Mouse (Mus musculus): ENCODE results near the gene C1qtnf4. TPM values are rescaled to one million over a fixed set of nuclear protein-coding genes. Genes with fewer than 3 reads are reported as not detected.

Gene C1qtnf4
- total and polyA plus RNA-seq, 3 experiments: not detected

DNA sequence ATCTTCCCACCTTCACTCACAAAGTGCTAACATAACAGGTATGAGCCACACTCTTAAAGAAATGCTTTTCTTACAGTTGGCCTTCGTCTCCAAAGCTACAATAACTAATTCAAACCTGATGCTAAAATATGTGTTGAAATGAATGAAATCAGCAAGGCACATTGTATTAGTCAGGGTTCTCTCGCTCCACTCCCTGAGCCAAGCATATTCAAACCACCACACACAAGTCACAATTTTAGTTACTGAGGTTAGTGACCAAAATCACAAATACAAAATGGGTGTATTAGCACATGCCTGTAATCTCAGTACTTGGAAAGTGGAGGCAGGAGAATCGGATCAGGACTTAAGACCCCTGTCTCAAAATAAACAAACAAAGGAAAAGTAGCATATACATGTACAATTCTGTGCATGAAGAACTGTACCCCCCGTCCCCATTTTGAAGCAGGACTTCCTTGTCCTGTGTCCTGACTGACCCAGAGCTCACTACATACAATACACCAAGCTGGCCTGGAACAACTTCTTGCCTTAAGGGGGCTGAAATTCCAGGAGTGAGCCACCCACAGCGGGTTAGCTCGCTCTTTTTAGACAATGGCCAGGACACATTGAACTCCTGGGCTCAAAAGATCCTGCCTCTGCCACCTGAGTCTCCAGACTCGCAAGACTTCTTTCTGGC is 31.0 kb downstream of the C1qtnf4 start:
- Histone ChIP-seq H3K79me2 (ENCODE audit: control insufficient read depth, insufficient read depth, low read length, poor library complexity) (peaks cover 31% of the 10 kb centered on the region), H3K27ac (ENCODE audit: control insufficient read depth, low read depth, low read length) (peak overlapping the region; percentile 60), H3K4me3 (ENCODE audit: control insufficient read depth in 1 of 2, insufficient read depth in 1 of 2, low read depth in 2 of 2, low read length in 2 of 2) (peak overlapping the region; percentile 61 to 95), H3K9ac (ENCODE audit: control insufficient read depth, low read depth, low read length, poor library complexity, severe bottlenecking) (peak overlapping the region; percentile 93), H3K4me1 (ENCODE audit: control insufficient read depth in 1 of 2, insufficient read depth in 2 of 2, low read length in 2 of 2) (peaks cover 0 to 5% of the 10 kb centered on the region in 2 experiments; a peak in 3 of 4 replicates), H3K27me3 (ENCODE audit: control insufficient read depth in 1 of 2, insufficient read depth in 2 of 2, low read length in 2 of 2) (no peaks in the 10 kb centered on the region), H3K9me3 (replicated peaks; ENCODE audit: insufficient read depth, low read length) (no peaks in the 10 kb centered on the region), H3K36me3 (ENCODE audit: control insufficient read depth in 1 of 2, insufficient read depth in 2 of 2, low read length in 2 of 2) (peaks cover 0 to 15% of the 10 kb centered on the region in 2 experiments; a peak in 3 of 4 replicates)
- peak; percentile 70 for DNase-seq (ENCODE audit: low read depth, low spot score)
- TF ChIP-seq MYB (IDR thresholded peaks at IDR 0.05; ENCODE audit: low read depth, low read length) (no peak), CHD2 (IDR thresholded peaks at IDR 0.05; ENCODE audit: low read length) (no peak), NELFE (IDR thresholded peaks at IDR 0.05; ENCODE audit: low read depth, low read length) (peak; percentile 55), SIN3A (IDR thresholded peaks at IDR 0.05; ENCODE audit: low read length) (peak; percentile 22; the same call in 1 of the 2 replicates), BHLHE40 (IDR thresholded peaks at IDR 0.05; ENCODE audit: borderline replicate concordance, low read depth, low read length) (no peak), POLR2AphosphoS2 (IDR thresholded peaks at IDR 0.05; ENCODE audit: low read length) (no peak), ELF1 (IDR thresholded peaks at IDR 0.05; ENCODE audit: low read depth, low read length) (0 out of 2 replicates have a peak, but pooled peaks have one; percentile 24), MYC (IDR thresholded peaks at IDR 0.05; ENCODE audit: low read depth, low read length) (no peak), ZMIZ1 (IDR thresholded peaks at IDR 0.05; ENCODE audit: low read depth, low read length) (peak; percentile 2; the same call in 1 of the 2 replicates), CHD1 (IDR thresholded peaks at IDR 0.05; ENCODE audit: low read depth, low read length) (peak; percentile 62; the same call in 1 of the 2 replicates), RCOR1 (IDR thresholded peaks at IDR 0.05; ENCODE audit: low read depth, low read length) (0 out of 2 replicates have a peak, but pooled peaks have one; percentile 9), MXI1 (IDR thresholded peaks at IDR 0.05; ENCODE audit: low read depth, low read length) (peak; percentile 27; the same call in 1 of the 2 replicates)

DNA sequence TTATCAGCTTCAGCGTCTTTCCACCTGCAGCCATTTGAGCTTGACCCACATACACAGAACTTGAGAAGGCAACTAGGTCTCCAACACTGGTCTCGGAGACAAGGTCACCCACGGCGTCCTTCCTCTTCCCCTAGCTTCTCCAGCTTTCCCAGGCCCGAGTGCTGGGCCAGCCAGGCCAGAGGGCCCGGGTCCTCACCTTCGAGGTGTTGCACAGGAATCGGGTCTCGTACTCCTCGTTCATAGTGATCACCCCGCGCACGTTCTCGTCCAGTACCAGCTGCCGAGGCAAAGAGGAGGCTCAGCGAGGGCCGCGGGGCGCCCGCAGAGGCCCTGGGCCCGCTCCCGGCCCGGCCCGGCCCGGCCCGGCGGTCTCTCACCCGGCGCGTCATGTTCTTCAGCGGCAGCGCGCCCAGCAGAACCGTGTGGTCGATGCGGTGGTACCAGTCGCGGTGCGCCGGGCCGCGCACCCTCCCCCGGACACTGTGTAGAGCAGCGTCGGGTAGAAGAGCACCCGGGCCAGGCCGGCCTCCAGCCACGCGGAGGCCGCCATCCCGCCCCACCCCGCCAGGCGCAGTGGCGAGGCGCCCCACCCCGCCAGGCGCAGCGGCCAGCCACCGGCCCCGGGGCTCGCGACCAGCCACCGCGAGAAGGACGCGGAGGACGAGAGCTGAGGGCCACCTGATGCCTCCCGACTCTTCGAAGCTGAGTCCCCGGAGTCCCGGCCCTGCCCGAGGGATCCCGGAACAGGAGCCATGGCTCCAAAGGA is 31.8 kb downstream of the C1qtnf4 start:
- peak overlapping the region; percentile 60 for H3K27ac ChIP-seq (ENCODE audit: control insufficient read depth, low read depth, low read length)
- H3K79me2 ChIP-seq (ENCODE audit: control insufficient read depth, insufficient read depth, low read length, poor library complexity): peaks cover 31% of the 10 kb centered on the region
- H3K27me3 ChIP-seq (ENCODE audit: control insufficient read depth in 1 of 2, insufficient read depth in 2 of 2, low read length in 2 of 2): no peaks in the 10 kb centered on the region
- peak; percentile 64 for DNase-seq (ENCODE audit: low read depth, low spot score)
- H3K9me3 ChIP-seq (replicated peaks; ENCODE audit: insufficient read depth, low read length): no peaks in the 10 kb centered on the region
- H3K36me3 ChIP-seq (ENCODE audit: control insufficient read depth in 1 of 2, insufficient read depth in 2 of 2, low read length in 2 of 2): peaks cover 0 to 15% of the 10 kb centered on the region in 2 experiments; a peak in 3 of 4 replicates
- peaks cover 0 to 5% of the 10 kb centered on the region in 2 experiments; a peak in 3 of 4 replicates for H3K4me1 ChIP-seq (ENCODE audit: control insufficient read depth in 1 of 2, insufficient read depth in 2 of 2, low read length in 2 of 2)
- H3K9ac ChIP-seq (ENCODE audit: control insufficient read depth, low read depth, low read length, poor library complexity, severe bottlenecking): peak overlapping the region; percentile 93
- H3K4me3 ChIP-seq (ENCODE audit: control insufficient read depth in 1 of 2, insufficient read depth in 1 of 2, low read depth in 2 of 2, low read length in 2 of 2): peak overlapping the region; percentile 61 to 95
- no peak for TF ChIP-seq GABPA (IDR thresholded peaks at IDR 0.05; ENCODE audit: low read depth, low read length)
- TF ChIP-seq TAL1 (IDR thresholded peaks at IDR 0.05; ENCODE audit: low read length): no peak
- no peak for TF ChIP-seq MEF2A (IDR thresholded peaks at IDR 0.05; ENCODE audit: extremely low read depth, insufficient replicate concordance, low read depth, low read length, poor library complexity, severe bottlenecking)
- 0 out of 2 replicates have a peak, but pooled peaks have one; percentile 42 for TF ChIP-seq HCFC1 (IDR thresholded peaks at IDR 0.05; ENCODE audit: low read depth, low read length)
- TF ChIP-seq MAX (IDR thresholded peaks at IDR 0.05; ENCODE audit: low read length): no peak
- no peak for TF ChIP-seq POLR2AphosphoS5 (IDR thresholded peaks at IDR 0.05; ENCODE audit: borderline replicate concordance, low read depth, low read length)
- TF ChIP-seq MXI1 (IDR thresholded peaks at IDR 0.05; ENCODE audit: low read depth, low read length): no peak
- no peak for TF ChIP-seq USF1 (IDR thresholded peaks at IDR 0.05; ENCODE audit: low read depth, low read length)
- no peak for TF ChIP-seq ZNF384 (IDR thresholded peaks at IDR 0.05; ENCODE audit: low read depth, low read length)
- peak; percentile 59 to 88; a peak in 3 of 4 replicates for TF ChIP-seq POLR2A (IDR thresholded peaks at IDR 0.05; ENCODE audit: control insufficient read depth in 1 of 2, insufficient read depth in 1 of 2, low read depth in 1 of 2, low read length in 2 of 2, poor library complexity in 1 of 2)
- TF ChIP-seq NELFE (IDR thresholded peaks at IDR 0.05; ENCODE audit: low read depth, low read length): no peak; the same call in none of the 2 replicates
- no peak for TF ChIP-seq MAFK (IDR thresholded peaks at IDR 0.05; ENCODE audit: borderline replicate concordance, low read depth, low read length)
- no peak for TF ChIP-seq SMC3 (IDR thresholded peaks at IDR 0.05; ENCODE audit: low read depth, low read length)
- no peak for TF ChIP-seq RCOR1 (IDR thresholded peaks at IDR 0.05; ENCODE audit: low read depth, low read length)
- TF ChIP-seq SIN3A (IDR thresholded peaks at IDR 0.05; ENCODE audit: low read length): peak; percentile 37; the same call in 1 of the 2 replicates
- no peak for TF ChIP-seq ELF1 (IDR thresholded peaks at IDR 0.05; ENCODE audit: low read depth, low read length)
- no peak for TF ChIP-seq BHLHE40 (IDR thresholded peaks at IDR 0.05; ENCODE audit: borderline replicate concordance, low read depth, low read length)
- TF ChIP-seq ZKSCAN1 (IDR thresholded peaks at IDR 0.05; ENCODE audit: low read depth, low read length): no peak
- no peak for TF ChIP-seq EP300 (IDR thresholded peaks at IDR 0.05; ENCODE audit: low read depth in 1 of 2, low read length in 2 of 2)
- TF ChIP-seq NRF1 (IDR thresholded peaks at IDR 0.05; ENCODE audit: insufficient read depth, low read depth, low read length, poor library complexity, severe bottlenecking): no peak
- TF ChIP-seq CHD1 (IDR thresholded peaks at IDR 0.05; ENCODE audit: low read depth, low read length): no peak; the same call in 1 of the 2 replicates

All from MEL (cell line).